ENCODE assay signal across 1 mouse cellular context in the genomic region with DNA sequence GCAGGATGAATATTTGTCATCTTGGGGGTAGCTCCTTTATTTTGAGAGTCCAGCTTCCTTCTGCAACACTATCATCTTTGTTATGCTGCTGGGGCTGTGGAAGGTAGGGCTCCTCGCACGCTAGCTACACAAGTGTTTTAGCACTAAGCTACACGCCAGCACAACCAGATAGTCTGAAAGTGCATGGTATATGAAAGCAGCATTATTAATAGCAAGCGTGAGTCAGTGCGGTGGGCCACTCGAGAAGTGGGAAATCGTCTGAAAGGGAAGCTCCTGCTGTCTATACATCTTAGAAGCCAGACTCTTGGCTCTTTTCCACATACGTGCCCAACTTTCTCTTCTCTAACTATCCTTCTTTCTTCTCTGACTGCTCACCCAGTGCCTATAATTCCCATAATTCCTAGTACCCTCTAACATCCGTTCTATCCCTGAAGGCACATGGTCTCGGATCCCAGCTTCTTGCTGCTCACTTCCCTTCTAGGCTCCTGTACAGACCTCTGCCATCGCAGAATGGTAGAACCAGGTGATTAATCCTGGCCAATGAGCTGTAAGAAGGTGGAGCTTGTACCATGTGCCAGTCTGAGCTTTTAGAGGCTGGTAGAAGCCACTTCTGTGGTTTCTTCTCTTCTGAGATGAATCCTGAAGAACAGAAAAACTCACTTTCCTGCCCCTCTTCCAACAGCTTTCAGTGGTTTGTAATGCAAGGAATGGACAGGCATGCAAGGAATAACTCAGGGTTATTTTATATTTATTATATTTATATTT.
TF ChIP-seq lines count a peak whose summit lies in the region.

No protein-coding gene starts in this region.

TF ChIP-seq in CH12.LX, 34 proteins besides CTCF, POLR2A, EP300 and RAD21 (continued from another document):
- no peak for TF ChIP-seq IRF4 (IDR thresholded peaks at IDR 0.05; ENCODE audit: low read depth, low read length)
- peak; percentile 71 for TF ChIP-seq MAX (IDR thresholded peaks at IDR 0.05; ENCODE audit: low read length)
- TF ChIP-seq TBP (conservative IDR thresholded peaks at IDR 0.05; ENCODE audit: low read depth, low read length) = no peak
- no peak for TF ChIP-seq SMC3 (IDR thresholded peaks at IDR 0.05; ENCODE audit: low read depth, low read length)
- TF ChIP-seq ZC3H11A (IDR thresholded peaks at IDR 0.05; ENCODE audit: low read depth, low read length) = no peak
- no peak for TF ChIP-seq POLR2AphosphoS2 (IDR thresholded peaks at IDR 0.05; ENCODE audit: low read depth, low read length)
- no peak for TF ChIP-seq CHD2 (IDR thresholded peaks at IDR 0.05; ENCODE audit: low read length)
- TF ChIP-seq KAT2A (IDR thresholded peaks at IDR 0.05; ENCODE audit: insufficient replicate concordance, low read length) = no peak
- peak; percentile 39; the same call in 1 of the 2 replicates for TF ChIP-seq USF1 (IDR thresholded peaks at IDR 0.05; ENCODE audit: low read depth, low read length)
- TF ChIP-seq PAX5 (IDR thresholded peaks at IDR 0.05; ENCODE audit: low read length) = no peak
